ENCODE assay signal across 25 mouse cellular contexts in genomic region chr17:41122939-41123338, GRCm38 (mm10).
"Had no signal": no experiment of that assay in that cellular context is flagged by ENCODE, and none has a peak within 500 bp of the region (broad histone marks: within the 10 kb centered on the region; RNA-seq: fewer than 3 reads in every experiment).

No protein-coding gene starts in this region.

- H3K9ac ChIP-seq: heart, embryonic 13.5 days; heart, embryonic 15.5 days; hindbrain, embryonic 13.5 days; hindbrain, embryonic 15.5 days; kidney, embryonic 15.5 days; limb, embryonic 15.5 days; liver, embryonic 12.5 days; liver, embryonic 14.5 days had no signal

- H3K4me3 ChIP-seq: heart, adult 2 months; heart, embryonic 13.5 days; heart, embryonic 15.5 days; hindbrain, embryonic 13.5 days; hindbrain, embryonic 15.5 days; kidney, embryonic 15.5 days; limb, embryonic 15.5 days; liver, embryonic 12.5 days had no signal

- DNase-seq: gastrocnemius, postnatal 14 days; gastrocnemius, postnatal 36 days; heart, adult 11 months; heart, adult 2 months; heart, postnatal 14 days; heart, postnatal 36 days; kidney, adult 11 months; kidney, adult 2 months; kidney, adult 9 months; kidney, postnatal 14 days; kidney, postnatal 36 days; layer of hippocampus, adult 9-11 months; layer of hippocampus, postnatal 36 days had no signal

- ATAC-seq: hindbrain, postnatal 0 days; intestine, embryonic 16.5 days; liver, embryonic 12.5 days had no signal

- H3K9me3 ChIP-seq: heart, embryonic 13.5 days; heart, embryonic 15.5 days; hindbrain, embryonic 13.5 days; hindbrain, embryonic 15.5 days; kidney, embryonic 15.5 days; limb, embryonic 15.5 days; liver, embryonic 12.5 days had no signal

- H3K4me2 ChIP-seq: heart, embryonic 11.5 days; heart, embryonic 13.5 days; heart, embryonic 15.5 days; hindbrain, embryonic 13.5 days; hindbrain, embryonic 15.5 days; kidney, embryonic 15.5 days; limb, embryonic 15.5 days; liver, embryonic 12.5 days had no signal

- H3K27ac ChIP-seq: heart, adult 2 months; heart, embryonic 13.5 days; heart, embryonic 15.5 days; hindbrain, embryonic 13.5 days; hindbrain, embryonic 15.5 days; hindbrain, postnatal 0 days; kidney, embryonic 15.5 days; kidney, postnatal 0 days; limb, embryonic 15.5 days; liver, embryonic 12.5 days; liver, embryonic 14.5 days had no signal

- H3K36me3 ChIP-seq: heart, embryonic 13.5 days; heart, embryonic 15.5 days; hindbrain, embryonic 13.5 days; hindbrain, embryonic 15.5 days; kidney, embryonic 15.5 days; limb, embryonic 15.5 days; liver, embryonic 12.5 days had no signal

- H3K27me3 ChIP-seq: heart, embryonic 13.5 days; heart, embryonic 15.5 days; hindbrain, embryonic 13.5 days; hindbrain, embryonic 15.5 days; kidney, embryonic 15.5 days; limb, embryonic 15.5 days; liver, embryonic 12.5 days had no signal

- H3K4me1 ChIP-seq: heart, embryonic 13.5 days; heart, embryonic 15.5 days; hindbrain, embryonic 15.5 days; kidney, embryonic 15.5 days; limb, embryonic 15.5 days; liver, embryonic 12.5 days had no signal
